Mouse (Mus musculus) erythroblast, adult 5-6 weeks (primary cell): ENCODE data around the gene Pigw. TPM values are rescaled to one million over a fixed set of nuclear protein-coding genes. Genes with fewer than 3 reads are reported as not detected.

Source experiments
- ATAC-seq: replicated peaks from 2 replicates; pipeline ENCODE4 v1.8.0; 2016; ENCODE audit warnings: moderate number of reproducible peaks, mild to moderate bottlenecking, moderate TSS enrichment, inconsistent platforms; ENCODE audit not compliant: poor library complexity, low FRiP score, severe bottlenecking
- total RNA-seq, 2 experiments: library from RNA; stranded (forward) in 1 of 2; stranded (reverse) in 1 of 2; fragments of 150-400 nt in 1 of 2; fragments of 200-764, 138-1000 nt in 1 of 2; gene quantifications; 2 replicates each; pipeline versions ENCODE4 v1.2.3 to v1.2.4; 2015 to 2017; ENCODE audit warnings: low replicate concordance in 2 of 2

The Pigw gene
- total RNA-seq, 2 experiments from 2014 or later, result 0.96 to 1.2 TPM

DNA sequence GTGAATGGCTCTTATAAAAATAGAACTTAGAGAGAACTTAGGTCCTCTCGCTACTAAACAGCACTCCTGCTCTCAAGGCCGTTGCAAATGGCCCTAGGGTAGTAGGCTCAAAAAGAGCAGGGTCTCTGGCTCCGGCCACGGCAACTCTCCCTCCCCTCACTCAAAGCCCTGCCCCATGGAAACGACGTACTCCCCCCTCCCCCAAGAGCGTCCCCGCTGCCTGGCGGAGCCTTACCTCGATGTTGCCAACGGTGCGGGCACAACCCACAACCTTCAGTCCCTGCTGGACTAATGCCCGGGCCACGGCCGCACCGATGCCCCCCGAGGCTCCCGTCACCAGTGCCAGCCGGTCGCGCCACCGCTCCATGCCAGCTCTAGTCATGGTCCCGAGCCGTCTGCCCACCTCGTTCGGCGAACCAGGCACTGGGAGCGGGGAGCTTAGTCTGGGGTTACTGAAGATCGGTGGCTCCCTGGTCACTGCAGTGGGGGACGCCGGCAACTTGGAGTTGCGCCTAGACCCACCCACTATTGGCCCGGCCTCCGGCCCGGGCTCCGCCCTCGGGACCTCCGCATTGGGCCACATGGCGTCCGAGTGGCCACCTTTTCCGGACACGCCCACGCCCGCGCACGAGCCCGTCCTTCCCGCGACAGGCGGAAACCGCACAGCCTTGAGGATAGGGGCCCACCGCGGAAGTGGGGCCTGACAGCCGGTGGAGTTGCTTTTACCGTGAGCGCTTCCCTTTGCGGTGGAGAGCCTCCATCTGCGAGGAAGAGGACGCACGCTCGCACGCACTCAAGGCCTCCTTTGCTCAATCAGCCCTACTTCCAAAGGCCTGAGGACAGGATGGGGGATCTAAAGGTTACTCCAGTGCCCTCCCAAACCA lies 51.3 kb downstream of the Pigw start, which contains the start of gene Dhrs11:
TSS of gene Dhrs11 (minus strand) at position 479 of the 884 bp plus-strand sequence.
- ATAC-seq, result peak; percentile 74

DNA sequence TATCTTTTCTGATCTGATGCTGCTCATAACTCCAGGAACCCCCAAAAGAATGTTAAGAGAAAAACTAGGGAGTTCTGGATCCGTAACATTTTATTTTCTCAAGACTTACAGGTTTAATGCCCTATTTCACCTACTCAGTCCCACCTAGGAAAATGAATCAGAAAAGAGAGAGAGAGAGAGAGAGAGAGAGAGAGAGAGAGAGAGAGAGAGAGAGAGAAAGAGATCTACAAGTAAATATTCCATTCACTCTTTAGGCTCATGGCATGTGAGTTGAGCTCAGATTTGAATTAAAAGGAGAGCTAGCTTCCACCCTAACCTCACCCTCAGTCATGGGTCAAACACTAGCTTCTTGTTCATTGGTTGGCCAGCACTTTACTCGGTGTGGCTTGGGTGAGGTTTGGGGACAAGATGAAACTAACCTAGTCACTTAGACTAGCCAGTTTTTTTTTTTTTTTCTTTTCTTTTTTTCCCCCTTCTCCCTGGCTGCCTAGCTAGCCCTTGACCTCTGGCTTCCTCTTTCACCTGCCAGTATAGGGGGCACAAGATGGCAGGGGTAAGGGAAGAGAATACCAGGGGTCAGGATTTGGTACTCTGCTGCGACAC lies 52.1 kb downstream of the Pigw start:
- ATAC-seq, result peak; percentile 31

DNA sequence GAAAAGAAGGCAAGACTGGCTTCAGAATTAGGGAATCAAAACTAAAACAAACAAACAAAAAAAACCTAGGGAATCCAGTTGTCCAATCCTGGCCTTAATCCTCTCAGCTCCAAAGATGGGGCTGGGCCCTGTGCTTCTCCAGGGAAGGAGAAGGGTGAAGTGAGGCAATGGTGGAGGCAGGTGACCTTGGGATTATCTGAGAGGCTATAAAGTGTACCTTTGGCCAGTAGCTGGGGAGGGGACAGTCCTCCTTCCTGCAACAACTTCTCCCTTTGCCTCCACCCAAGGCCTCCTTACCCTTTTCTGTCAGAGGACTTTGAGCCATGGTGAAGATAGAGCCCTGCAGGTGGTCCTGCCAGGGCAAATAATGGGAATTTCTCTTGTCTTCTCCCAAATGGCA lies 52.6 kb downstream of the Pigw start:
- ATAC-seq, result no peak

Other genes starting within 250 kb of the Pigw start
- gene Mrm1, start 60.8 kb downstream of the Pigw start, total RNA-seq (2015; ENCODE audit: low replicate concordance), result 129 and 155 TPM in 2 replicates
- 114 and 139 TPM in 2 replicates for gene Mrm1, start 60.8 kb downstream of the Pigw start, total RNA-seq (2017; ENCODE audit: low replicate concordance)
- 897 and 1,040 TPM in 2 replicates for gene Dhrs11, start 51.3 kb downstream of the Pigw start, total RNA-seq (2015; ENCODE audit: low replicate concordance)
- gene Dhrs11, start 51.3 kb downstream of the Pigw start, total RNA-seq (2017; ENCODE audit: low replicate concordance), result 707 and 838 TPM in 2 replicates
- gene Ggnbp2, start 9.5 kb downstream of the Pigw start, total RNA-seq (2015; ENCODE audit: low replicate concordance), result 150 and 159 TPM in 2 replicates
- 179 and 325 TPM in 2 replicates for gene Ggnbp2, start 9.5 kb downstream of the Pigw start, total RNA-seq (2017; ENCODE audit: low replicate concordance)
- 2.3 and 4.8 TPM in 2 replicates for gene Myo19, start 137 bp downstream of the Pigw start, total RNA-seq (2015; ENCODE audit: low replicate concordance)
- 0.94 and 3.6 TPM in 2 replicates for gene Myo19, start 137 bp downstream of the Pigw start, total RNA-seq (2017; ENCODE audit: low replicate concordance)
- gene Znhit3, start 36.1 kb upstream of the Pigw start, total RNA-seq (2015; ENCODE audit: low replicate concordance), result 1.5 and 6.5 TPM in 2 replicates
- gene Znhit3, start 36.1 kb upstream of the Pigw start, total RNA-seq (2017; ENCODE audit: low replicate concordance), result 3.7 and 9.1 TPM in 2 replicates
- not detected in 2 replicates for gene Car4, start 77.5 kb upstream of the Pigw start, total RNA-seq (2015; ENCODE audit: low replicate concordance)
- gene Car4, start 77.5 kb upstream of the Pigw start, total RNA-seq (2017; ENCODE audit: low replicate concordance), result not detected in 2 replicates